Mouse (Mus musculus) adrenal gland, postnatal 36 days (tissue): ENCODE data around the gene Diexf. TPM values are rescaled to one million over a fixed set of nuclear protein-coding genes. Genes with fewer than 3 reads are reported as not detected.
A peak's percentile ranks its signal among the peaks of the same experiment; 100 is the strongest.

Experiments
- DNase-seq, 2 experiments: peaks; one replicate each; pipeline ENCODE4 v3.0.0; 2021; ENCODE audit warnings: mixed read lengths in 1 of 2
- total RNA-seq, 2 experiments: library from RNA; stranded (reverse); gene quantifications; 2 replicates each; pipeline ENCODE4 v1.2.3; 2021

Diexf gene
- total RNA-seq, 2 experiments from 2014 or later: 13.7 to 15.9 TPM

DNA sequence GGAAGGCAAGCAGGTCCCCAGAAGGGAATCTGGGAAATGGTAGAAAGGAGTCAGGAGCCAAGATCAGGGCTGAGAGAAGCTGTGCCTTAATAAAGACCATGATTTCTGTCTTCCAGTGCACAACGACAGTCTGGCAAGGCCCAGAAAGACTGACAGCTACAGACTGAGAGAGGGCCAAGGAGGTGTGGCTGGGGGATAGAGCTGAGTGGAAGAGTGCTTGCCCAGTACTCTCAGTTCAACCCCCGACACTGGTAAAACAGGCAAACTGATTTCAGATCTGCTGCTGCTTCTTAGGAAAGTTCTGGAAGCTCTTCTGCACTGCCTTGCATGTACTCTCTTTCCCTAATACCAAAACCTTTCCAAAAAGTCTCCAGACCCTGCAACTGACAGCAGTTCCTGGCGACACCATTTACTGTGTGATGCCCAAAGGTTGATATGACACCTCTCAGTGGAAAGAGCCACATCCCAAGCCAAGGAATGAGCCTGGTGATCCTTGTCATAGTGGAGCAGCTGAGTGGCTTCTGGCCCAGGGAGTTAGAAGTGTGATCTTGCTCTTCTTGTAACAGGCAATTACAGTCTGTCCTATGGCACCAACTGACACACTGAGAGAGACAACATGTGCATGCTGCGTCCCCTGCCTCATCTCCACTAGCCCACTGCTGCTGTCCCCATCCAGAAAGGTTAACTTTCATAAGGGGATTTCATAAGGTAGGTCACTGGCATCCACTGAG is 43.8 kb downstream of the Diexf start:
- no peak for DNase-seq

DNA sequence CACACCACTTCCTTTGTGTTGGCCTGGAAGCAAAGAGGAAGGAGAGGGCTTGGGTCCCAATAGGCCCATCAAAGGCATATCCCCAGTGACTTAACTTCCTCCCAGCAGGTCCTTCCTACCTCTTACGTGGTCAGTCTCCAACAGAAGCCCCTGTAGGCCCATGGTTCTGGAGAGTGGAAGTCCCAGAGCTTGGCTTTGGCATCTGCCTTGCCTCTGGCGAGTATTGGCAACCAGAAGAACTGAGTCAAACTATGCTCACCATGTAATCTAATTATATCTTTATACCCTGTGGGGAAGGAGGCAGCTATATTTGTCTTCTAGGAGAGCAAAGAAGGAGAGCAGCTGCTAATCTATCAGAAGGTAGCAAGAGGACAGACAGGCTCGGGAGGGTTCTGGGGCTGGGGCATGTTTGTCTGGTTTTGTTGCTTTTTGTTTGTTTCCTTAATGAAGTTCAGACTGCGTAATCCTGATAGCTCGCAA is 44.5 kb downstream of the Diexf start:
- no peak for DNase-seq

DNA sequence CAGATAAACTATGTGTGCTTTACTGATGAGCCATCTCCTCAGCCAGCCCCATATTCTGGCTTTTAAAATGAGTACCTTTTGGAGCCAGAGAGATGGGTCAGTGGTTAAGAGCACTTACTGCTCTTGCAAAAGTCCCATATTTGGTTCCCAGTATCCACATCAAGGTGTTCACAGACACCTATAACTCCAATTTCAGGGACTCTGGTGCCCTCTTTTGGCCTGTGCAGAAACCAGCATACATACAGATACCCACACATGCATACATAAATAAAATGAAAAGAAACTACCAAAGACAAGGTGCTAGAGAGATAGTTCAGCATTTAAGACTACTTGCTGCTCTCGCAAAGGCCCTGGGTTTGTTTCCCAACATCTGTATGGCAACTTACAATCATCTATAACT is 46.1 kb downstream of the Diexf start:
- no peak for DNase-seq

DNA sequence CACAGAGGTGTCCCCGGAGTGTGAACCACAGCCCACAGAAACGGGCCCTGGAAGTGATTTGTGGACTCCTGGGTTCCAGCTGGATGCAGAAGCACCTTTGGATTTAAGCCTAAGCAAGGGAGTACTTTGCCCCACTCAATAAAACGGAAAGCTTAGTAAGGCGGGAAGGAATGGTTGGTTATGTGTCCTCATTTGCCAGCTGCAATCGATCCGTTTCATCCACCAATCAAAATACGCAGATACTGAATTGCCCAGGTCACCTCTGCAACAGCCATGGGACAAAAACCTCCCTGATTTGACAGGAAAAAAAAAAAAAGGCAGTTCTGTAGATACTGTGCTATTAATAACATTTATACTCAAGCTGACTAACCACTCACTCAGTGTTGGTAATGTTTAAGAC is 47.0 kb downstream of the Diexf start:
- no peak for DNase-seq

DNA sequence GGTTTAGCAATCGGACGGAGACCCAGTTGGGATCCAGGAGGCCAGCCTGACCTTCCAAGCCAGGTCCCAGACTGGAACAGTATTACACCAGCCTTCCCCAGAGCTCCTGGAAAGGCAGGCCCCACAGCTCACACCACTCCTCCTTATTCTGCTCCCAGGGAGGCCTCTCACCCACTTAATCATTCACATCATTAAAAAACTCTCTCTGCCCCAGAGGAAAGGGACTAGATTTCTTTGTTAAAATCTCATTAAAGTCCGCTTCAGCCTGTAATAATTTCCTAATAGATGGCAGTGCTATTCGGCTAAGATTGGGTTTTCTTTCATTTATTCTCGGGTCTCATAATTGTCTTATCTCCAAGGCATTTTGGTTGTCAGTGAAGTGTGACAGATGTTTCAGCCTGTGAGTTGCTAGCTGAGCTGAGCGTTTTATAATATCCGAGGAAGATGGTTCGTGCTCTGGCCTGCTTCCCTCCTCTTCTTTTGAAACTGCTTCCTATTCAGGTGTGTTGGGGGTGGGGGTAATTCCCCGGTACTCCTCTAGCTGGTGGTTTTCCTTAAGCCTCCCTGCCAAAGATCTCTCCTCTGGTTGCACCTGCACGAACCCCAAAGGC is 47.7 kb downstream of the Diexf start:
- DNase-seq: peak; percentile 20 to 27

DNA sequence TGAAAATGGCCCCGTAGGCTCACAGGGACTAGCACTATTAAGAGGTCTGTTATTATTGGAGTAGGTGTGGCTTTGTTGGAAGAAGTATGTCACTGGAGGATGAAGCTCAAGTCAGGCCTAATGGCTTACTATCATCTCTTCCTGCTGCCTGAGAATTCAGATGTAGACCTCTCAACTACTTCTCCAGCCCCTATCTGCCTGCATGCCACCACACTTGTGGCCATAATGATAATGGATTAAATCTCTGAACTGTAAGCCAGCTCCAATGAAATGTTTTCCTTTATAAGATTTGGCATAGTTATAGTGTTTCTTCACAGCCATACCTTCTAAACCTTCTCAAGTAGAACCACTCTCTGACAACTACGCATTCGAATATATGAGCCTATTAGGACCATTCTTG is 67.5 kb downstream of the Diexf start:
- DNase-seq: no peak

DNA sequence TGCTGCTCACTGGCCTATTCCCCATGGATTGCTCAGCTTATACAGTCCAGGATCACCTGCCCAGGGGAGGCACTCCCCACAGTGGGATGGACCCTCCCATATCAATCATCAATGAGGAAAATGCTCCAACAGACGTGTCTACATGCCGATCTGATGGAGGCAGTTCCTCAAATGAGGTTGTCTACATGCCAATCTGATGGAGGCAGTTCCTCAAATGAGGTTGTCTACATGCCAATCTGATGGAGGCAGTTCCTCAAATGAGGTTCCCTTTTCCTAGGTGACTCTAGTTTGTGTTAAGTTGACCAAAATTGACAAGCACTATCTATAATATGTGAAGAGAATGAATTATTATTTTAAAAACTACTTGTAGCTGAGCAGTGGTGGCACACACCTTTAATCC is 69.9 kb downstream of the Diexf start:
- DNase-seq: no peak

DNA sequence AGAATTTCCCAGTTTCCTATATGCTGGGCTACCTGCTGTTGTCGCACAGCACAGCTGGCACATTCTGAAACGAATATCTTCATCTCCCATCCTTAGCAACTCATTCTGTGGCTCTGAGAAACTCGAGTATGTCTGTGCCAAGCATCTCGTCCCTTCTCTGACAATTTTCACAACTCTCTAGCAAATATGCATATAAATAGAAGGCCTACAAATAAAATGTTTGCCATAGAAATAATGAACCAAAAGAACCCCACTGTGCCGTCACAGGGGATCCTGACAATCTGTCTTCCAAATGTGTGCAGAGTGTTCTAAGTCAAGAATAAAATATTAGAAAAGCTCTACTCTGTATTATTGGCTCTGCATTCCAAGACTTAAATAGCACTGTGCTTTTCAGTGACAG is 70.5 kb downstream of the Diexf start:
- DNase-seq: no peak

DNA sequence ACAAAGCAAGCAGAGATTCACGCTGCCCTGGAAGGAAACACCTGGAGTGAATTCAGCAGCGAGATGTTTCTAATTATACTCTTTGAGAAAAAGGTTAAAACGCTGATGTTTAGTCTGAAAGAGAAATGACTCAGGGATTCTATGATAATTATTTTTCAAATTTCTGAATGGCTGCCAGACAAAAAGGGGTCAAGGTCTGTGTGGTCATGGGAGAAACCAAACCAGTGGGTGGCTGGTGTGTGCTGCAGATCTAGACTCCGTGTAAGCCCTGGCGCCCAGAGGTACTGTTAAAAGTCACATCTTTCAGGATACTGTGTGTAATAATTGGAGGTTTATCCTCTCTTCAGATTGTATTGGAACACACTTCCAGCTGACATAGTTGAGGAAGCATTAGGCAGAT is 75.7 kb downstream of the Diexf start:
- peak; percentile 52 to 63 for DNase-seq

DNA sequence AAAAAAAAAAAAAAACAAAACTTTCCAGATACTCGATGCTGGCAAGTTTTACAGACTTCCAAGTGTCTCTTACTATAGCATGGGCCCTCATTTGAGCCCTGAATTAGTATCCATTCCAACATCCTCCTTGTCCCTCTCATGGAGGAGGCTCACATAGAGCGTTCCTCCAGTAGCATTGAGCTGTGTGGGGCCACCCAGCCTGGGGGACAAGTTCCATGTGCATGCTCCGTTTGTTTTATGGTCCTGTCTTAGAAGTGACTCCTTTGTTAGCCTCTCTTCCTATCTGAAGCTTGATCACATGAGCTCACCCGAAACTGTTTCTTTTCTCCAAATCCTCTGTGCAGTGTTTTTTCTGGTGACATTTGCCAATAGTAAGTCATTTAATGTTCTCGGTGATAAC is 77.0 kb downstream of the Diexf start:
- DNase-seq: no peak

DNA sequence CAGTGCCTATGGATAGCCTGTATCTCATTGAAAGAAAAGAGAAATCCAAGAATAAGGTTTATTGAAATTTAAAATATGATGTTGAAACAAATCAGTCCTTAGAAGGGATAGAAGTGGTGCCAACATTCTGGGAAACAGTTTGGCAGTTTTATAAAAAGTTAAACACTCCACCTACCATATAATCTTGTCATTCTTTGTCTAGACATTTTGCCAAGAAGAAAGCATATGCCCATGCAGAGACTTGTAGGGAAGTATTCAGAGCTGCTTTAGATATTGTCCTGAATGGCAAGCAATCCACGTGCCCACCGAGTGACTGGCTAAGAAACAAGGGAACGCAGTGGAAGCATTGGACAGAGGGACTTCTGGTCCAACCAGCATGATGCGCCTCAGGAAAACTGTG is 82.5 kb downstream of the Diexf start:
- no peak for DNase-seq

DNA sequence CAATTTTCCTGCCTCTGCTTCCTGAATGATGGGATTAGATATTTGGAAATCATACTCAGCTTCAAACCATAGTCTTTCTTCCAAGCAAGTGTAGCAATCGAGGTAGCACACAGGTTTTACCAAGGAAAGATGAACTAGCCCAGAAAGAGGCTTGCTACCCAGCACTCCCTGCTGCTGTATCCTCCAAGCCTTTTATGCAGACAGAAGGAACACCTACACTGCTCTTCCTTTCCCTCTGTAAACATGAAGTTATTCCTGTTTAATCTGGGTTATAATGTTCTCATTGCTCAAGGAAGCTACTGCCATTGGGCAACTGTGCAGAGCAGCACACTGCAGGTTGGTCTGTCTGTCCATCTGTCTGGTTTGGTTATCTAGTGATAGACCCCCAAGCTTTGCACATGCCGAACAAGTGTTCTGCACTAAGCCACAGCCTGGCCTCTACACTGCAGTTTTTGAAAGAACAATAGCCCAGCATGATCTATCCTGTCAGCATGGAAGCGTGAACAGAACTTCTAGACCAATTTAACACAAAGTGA is 87.2 kb downstream of the Diexf start:
- DNase-seq: no peak

Other genes starting within 250 kb of the Diexf start
- 10 to 100 TPM in 1 of 2 experiments, 1 to 10 TPM in 1; 7.0 to 13.5 TPM for gene Syt14, start 94.5 kb downstream of the Diexf start, total RNA-seq
- under 1 TPM; 0.36 to 0.46 TPM for gene Irf6, start 22.8 kb upstream of the Diexf start, total RNA-seq
- 1 to 10 TPM; 2.8 to 3.7 TPM for gene A130010J15Rik, start 37.8 kb upstream of the Diexf start, total RNA-seq
- 1 to 10 TPM in 1 of 2 experiments, under 1 TPM in 1; 0.95 to 2.1 TPM for gene Traf3ip3, start 71.4 kb upstream of the Diexf start, total RNA-seq
- 1 to 10 TPM; 2.1 to 3.0 TPM for gene Lamb3, start 77.4 kb upstream of the Diexf start, total RNA-seq
- 100 to 1,000 TPM; 102 to 117 TPM for gene Hsd11b1, start 133.8 kb upstream of the Diexf start, total RNA-seq
- 100 to 1,000 TPM; 117 to 162 TPM for gene G0s2, start 142.9 kb upstream of the Diexf start, total RNA-seq
- gene Camk1g, start 240.0 kb upstream of the Diexf start, total RNA-seq: under 1 TPM; 0.26 TPM